Mouse (Mus musculus): ENCODE measurements around the gene Lhx1. TPM values are rescaled to one million over a fixed set of nuclear protein-coding genes. Genes with fewer than 3 reads are reported as not detected.

The Lhx1 gene
- polyA plus RNA-seq (2012; rRNA removed) (0.08 and 0.10 TPM in 2 replicates), polyA plus RNA-seq (2014; fragmentation: Nextera tagmentation; extraction: Ambion mirVana) (not detected in 2 replicates)

GRCm38 (mm10) chr11:84525421-84526274, at the start of gene Lhx1:
Lhx1 (minus strand) TSS chr11:84525535.
- no peak; the same call in 1 of the 2 replicates for ATAC-seq (ENCODE audit: low FRiP score, low read depth)
- WGBS = under 1% methylated on average over 64 of the region's 64 CpGs
- H3K4me2 ChIP-seq (replicated peaks; ENCODE audit: low read depth, low read length, severe bottlenecking) = peak within 1 kb of the TSS; percentile 73
- peaks cover 5% of the 10 kb centered on the region; the same call in 1 of the 2 replicates for H3K4me1 ChIP-seq (ENCODE audit: control insufficient read depth, insufficient read depth, low read length)
- peaks cover 96% of the 10 kb centered on the region for H3K27me3 ChIP-seq (ENCODE audit: control insufficient read depth, insufficient read depth, low read length)
- no peak within 1 kb of the TSS for H3K9ac ChIP-seq (ENCODE audit: low read depth, low read length, severe bottlenecking)
- no peaks in the 10 kb centered on the region for H3K36me3 ChIP-seq (ENCODE audit: control insufficient read depth, insufficient read depth, low read length)
- no peak for DNase-seq (ENCODE audit: low spot score)
- no peak within 1 kb of the TSS for H3K27ac ChIP-seq (replicated peaks; ENCODE audit: low read depth, low read length)
- H3K4me3 ChIP-seq (replicated peaks; ENCODE audit: low read length) = peak within 1 kb of the TSS; percentile 44
- no peaks in the 10 kb centered on the region for H3K9me3 ChIP-seq (ENCODE audit: control insufficient read depth, low read length)
- no peak for TF ChIP-seq POLR2A (IDR thresholded peaks at IDR 0.05; ENCODE audit: borderline replicate concordance, extremely low read depth, insufficient read depth, insufficient read length)

GRCm38 (mm10) chr11:84574834-84575233, 49.5 kb upstream of the Lhx1 start:
- no peaks in the 10 kb centered on the region for H3K36me3 ChIP-seq (ENCODE audit: control insufficient read depth, insufficient read depth, low read length)
- DNase-seq (ENCODE audit: low spot score) = no peak
- no peaks in the 10 kb centered on the region for H3K9me3 ChIP-seq (ENCODE audit: control insufficient read depth, low read length)
- H3K4me2 ChIP-seq (replicated peaks; ENCODE audit: low read depth, low read length, severe bottlenecking) = no peak overlapping the region
- no peak for TF ChIP-seq POLR2A (IDR thresholded peaks at IDR 0.05; ENCODE audit: borderline replicate concordance, extremely low read depth, insufficient read depth, insufficient read length)
- no peaks in the 10 kb centered on the region for H3K27me3 ChIP-seq (ENCODE audit: control insufficient read depth, insufficient read depth, low read length)
- WGBS = 51% methylated on average over 8 of the region's 8 CpGs
- ATAC-seq (ENCODE audit: low FRiP score, low read depth) = no peak
- no peak overlapping the region for H3K9ac ChIP-seq (ENCODE audit: low read depth, low read length, severe bottlenecking)
- H3K27ac ChIP-seq (replicated peaks; ENCODE audit: low read depth, low read length) = no peak overlapping the region
- no peaks in the 10 kb centered on the region for H3K4me1 ChIP-seq (ENCODE audit: control insufficient read depth, insufficient read depth, low read length)
- H3K4me3 ChIP-seq (replicated peaks; ENCODE audit: low read length) = no peak overlapping the region

GRCm38 (mm10) chr11:84573637-84574036, 48.3 kb upstream of the Lhx1 start:
- no peak overlapping the region for H3K4me3 ChIP-seq (replicated peaks; ENCODE audit: low read length)
- TF ChIP-seq POLR2A (IDR thresholded peaks at IDR 0.05; ENCODE audit: borderline replicate concordance, extremely low read depth, insufficient read depth, insufficient read length) = no peak
- no peak for DNase-seq (ENCODE audit: low spot score)
- no peak overlapping the region for H3K4me2 ChIP-seq (replicated peaks; ENCODE audit: low read depth, low read length, severe bottlenecking)
- H3K9ac ChIP-seq (ENCODE audit: low read depth, low read length, severe bottlenecking) = no peak overlapping the region; the same call in 1 of the 2 replicates
- H3K9me3 ChIP-seq (ENCODE audit: control insufficient read depth, low read length) = no peaks in the 10 kb centered on the region
- 38% methylated on average over 8 of the region's 8 CpGs for WGBS
- no peaks in the 10 kb centered on the region for H3K4me1 ChIP-seq (ENCODE audit: control insufficient read depth, insufficient read depth, low read length)
- H3K36me3 ChIP-seq (ENCODE audit: control insufficient read depth, insufficient read depth, low read length) = no peaks in the 10 kb centered on the region
- H3K27ac ChIP-seq (replicated peaks; ENCODE audit: low read depth, low read length) = no peak overlapping the region
- no peaks in the 10 kb centered on the region for H3K27me3 ChIP-seq (ENCODE audit: control insufficient read depth, insufficient read depth, low read length)
- no peak for ATAC-seq (ENCODE audit: low FRiP score, low read depth)

- Histone ChIP-seq H3K4me2 (replicated peaks; ENCODE audit: low read depth, low read length, severe bottlenecking) (no peak overlapping the region), H3K4me1 (ENCODE audit: control insufficient read depth, insufficient read depth, low read length) (no peaks in the 10 kb centered on the region), H3K27ac (replicated peaks; ENCODE audit: low read depth, low read length) (no peak overlapping the region), H3K9me3 (ENCODE audit: control insufficient read depth, low read length) (no peaks in the 10 kb centered on the region), H3K9ac (ENCODE audit: low read depth, low read length, severe bottlenecking) (no peak overlapping the region), H3K4me3 (replicated peaks; ENCODE audit: low read length) (no peak overlapping the region), H3K36me3 (ENCODE audit: control insufficient read depth, insufficient read depth, low read length) (no peaks in the 10 kb centered on the region), H3K27me3 (ENCODE audit: control insufficient read depth, insufficient read depth, low read length) (no peaks in the 10 kb centered on the region)
- peak; percentile 44 for ATAC-seq (ENCODE audit: low FRiP score, low read depth)
- DNase-seq (ENCODE audit: low spot score) = no peak
- no peak for TF ChIP-seq POLR2A (IDR thresholded peaks at IDR 0.05; ENCODE audit: borderline replicate concordance, extremely low read depth, insufficient read depth, insufficient read length)
- 61% methylated on average over 5 of the region's 5 CpGs for WGBS
Measured at GRCm38 (mm10) chr11:84570812-84571211, 45.5 kb upstream of the Lhx1 start.

GRCm38 (mm10) chr11:84570392-84570791, 45.1 kb upstream of the Lhx1 start:
- Histone ChIP-seq H3K4me2 (replicated peaks; ENCODE audit: low read depth, low read length, severe bottlenecking) (no peak overlapping the region), H3K4me3 (replicated peaks; ENCODE audit: low read length) (no peak overlapping the region), H3K9me3 (ENCODE audit: control insufficient read depth, low read length) (no peaks in the 10 kb centered on the region), H3K27ac (replicated peaks; ENCODE audit: low read depth, low read length) (no peak overlapping the region), H3K4me1 (ENCODE audit: control insufficient read depth, insufficient read depth, low read length) (no peaks in the 10 kb centered on the region), H3K27me3 (ENCODE audit: control insufficient read depth, insufficient read depth, low read length) (no peaks in the 10 kb centered on the region), H3K36me3 (ENCODE audit: control insufficient read depth, insufficient read depth, low read length) (no peaks in the 10 kb centered on the region), H3K9ac (ENCODE audit: low read depth, low read length, severe bottlenecking) (no peak overlapping the region)
- 66% methylated on average over 12 of the region's 12 CpGs for WGBS
- DNase-seq (ENCODE audit: low spot score) = no peak
- peak; percentile 87 for ATAC-seq (ENCODE audit: low FRiP score, low read depth)
- TF ChIP-seq POLR2A (IDR thresholded peaks at IDR 0.05; ENCODE audit: borderline replicate concordance, extremely low read depth, insufficient read depth, insufficient read length) = no peak
